Mouse (Mus musculus) embryonic fibroblast, embryonic 13.5 days (primary cell): ENCODE measurements around the gene Esr2.

Experiments used
- CTCF ChIP-seq: IDR thresholded peaks from 2 replicates; pipeline ENCODE4 v1.5.1; 2011; ENCODE audit warnings: mild to moderate bottlenecking, control low read depth, low read length, moderate library complexity, borderline replicate concordance; ENCODE audit not compliant: insufficient read depth
- POLR2A ChIP-seq: IDR thresholded peaks from 2 replicates; pipeline ENCODE4 v1.6.1; 2011; ENCODE audit warnings: low read depth, mild to moderate bottlenecking, control low read depth, low read length, moderate library complexity

DNA sequence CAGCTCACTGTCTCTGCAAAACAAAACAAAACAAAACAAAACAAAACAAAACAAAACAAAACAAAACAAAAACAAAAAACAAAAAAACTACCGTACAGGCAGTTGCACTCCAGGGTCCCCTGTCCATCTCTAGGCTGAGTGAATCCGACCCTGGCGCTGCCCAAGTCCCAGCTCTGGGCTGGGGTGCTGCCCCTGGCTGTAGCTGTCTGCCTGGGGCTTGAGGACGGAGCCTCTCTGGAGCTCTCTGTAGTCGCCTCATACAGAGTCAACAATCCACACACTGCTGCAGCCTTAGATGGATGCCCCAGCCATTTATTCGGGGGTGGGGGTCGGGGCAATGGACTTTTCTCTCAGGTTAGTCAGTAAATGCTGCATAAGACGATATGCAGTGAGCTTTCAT, 20.0 kb upstream of the Esr2 start:
- no peak for TF ChIP-seq CTCF
- TF ChIP-seq POLR2A = no peak
